Mouse (Mus musculus) heart, adult 2 months (tissue): ENCODE measurements around the gene Odc1. TPM values are rescaled to one million over a fixed set of nuclear protein-coding genes. Genes with fewer than 3 reads are reported as not detected.

Experiments
- DNase-seq, 2 experiments: peaks; one replicate each; pipeline ENCODE4 v3.0.0; 2021
- H3K27ac ChIP-seq: fragments of 200-600 bp; 2 replicates; pipeline ENCODE4 v1.8.1; 2022
- H3K27me3 ChIP-seq: fragments of 200-500 bp; 2 replicates; pipeline ENCODE4 v1.6.1; 2012; ENCODE audit warnings: mild to moderate bottlenecking, low read length, inconsistent platforms, mixed read lengths; ENCODE audit not compliant: control insufficient read depth, insufficient read depth
- H3K36me3 ChIP-seq: fragments of 200-500 bp; 2 replicates; pipeline ENCODE4 v1.6.1; 2012; ENCODE audit warnings: low read length, inconsistent platforms; ENCODE audit not compliant: control insufficient read depth, insufficient read depth
- H3K4me1 ChIP-seq: fragments of 200-500 bp; 2 replicates; pipeline ENCODE4 v1.6.1; 2011; ENCODE audit warnings: low read length; ENCODE audit not compliant: control insufficient read depth, insufficient read depth
- H3K4me3 ChIP-seq: fragments of 200-600 bp; 2 replicates; pipeline ENCODE4 v1.8.1; 2022
- H3K79me2 ChIP-seq: fragments of 200-500 bp; replicated peaks from 2 replicates; pipeline ENCODE4 v1.6.1; 2012; ENCODE audit warnings: mild to moderate bottlenecking, inconsistent platforms, low read length, moderate library complexity, mixed read lengths; ENCODE audit not compliant: control insufficient read depth, insufficient read depth
- H3K9ac ChIP-seq: fragments of 200-500 bp; 2 replicates; pipeline ENCODE4 v1.6.1; 2012; ENCODE audit warnings: low read depth, mild to moderate bottlenecking, control low read depth, inconsistent platforms, low read length, mixed read lengths
- CTCF ChIP-seq: fragments of 200-600 bp; IDR thresholded peaks from 2 replicates; pipeline ENCODE4 v1.8.1; 2022; ENCODE audit warnings: antibody characterized with exemption, mild to moderate bottlenecking, moderate library complexity
- EP300 ChIP-seq: fragments of 200-500 bp; IDR thresholded peaks from 2 replicates; pipeline ENCODE4 v1.6.1; 2011; ENCODE audit warnings: low read depth, low read length, control low read depth; ENCODE audit not compliant: insufficient read depth
- POLR2A ChIP-seq: fragments of 200-500 bp; IDR thresholded peaks from 2 replicates; pipeline ENCODE4 v1.6.1; 2011; ENCODE audit warnings: mild to moderate bottlenecking, low read depth, low read length, control low read depth; ENCODE audit not compliant: insufficient read depth
- WGBS: fragments of 180-500 bp; shearing (Covaris S2); methylation state at CpG from one replicate; pipeline ENCODE4 v1.1.7; 2018; 5-methylcytosine and 5-hydroxymethylcytosine counted together
- intact Hi-C: fragments of 180-260 bp; cut with DNase I; formaldehyde crosslinking; loops from one replicate; pipeline ENCODE4 v1.15.1; 2025
- polyA plus RNA-seq: library from polyadenylated mRNA; depleted of rRNA; stranded (reverse); fragments of >200 nt; gene quantifications from 2 replicates; pipeline ENCODE4 v1.2.3, GENCODE M21; 2012
- total RNA-seq, 2 experiments: library from RNA; stranded (reverse); gene quantifications; 2 replicates each; pipeline ENCODE4 v1.2.3; 2021

Odc1 gene
- total and polyA plus RNA-seq, 3 experiments, result 52.7 to 74.4 (median 72.2) TPM

- no peaks in the 10 kb centered on the region for H3K36me3 ChIP-seq
- intact Hi-C loops, result loop anchor here (5.0 kb wide), 1 partner anchor 185 kb away; no protein-coding TSS in a partner anchor
- no peak overlapping the region for H3K27ac ChIP-seq
- H3K4me3 ChIP-seq, result no peak overlapping the region
- H3K79me2 ChIP-seq, result no peaks in the 10 kb centered on the region
- DNase-seq, result no peak
- H3K9ac ChIP-seq, result no peak overlapping the region
- TF ChIP-seq POLR2A, result no peak
- no peak for TF ChIP-seq EP300
- TF ChIP-seq CTCF, result no peak
- peaks cover 2% of the 10 kb centered on the region for H3K4me1 ChIP-seq
- 80% methylated on average over 3 of the region's 3 CpGs for WGBS
- H3K27me3 ChIP-seq, result no peaks in the 10 kb centered on the region
Observed at GRCm38 (mm10) chr12:17552420-17552819, 7.8 kb downstream of the Odc1 start.

- Histone ChIP-seq H3K4me1 (peaks cover 2% of the 10 kb centered on the region), H3K27me3 (no peaks in the 10 kb centered on the region), H3K36me3 (no peaks in the 10 kb centered on the region), H3K4me3 (no peak overlapping the region), H3K9ac (no peak overlapping the region), H3K27ac (no peak overlapping the region), H3K79me2 (no peaks in the 10 kb centered on the region)
- TF ChIP-seq POLR2A (no peak), CTCF (no peak), EP300 (no peak)
- no peak for DNase-seq
- intact Hi-C loops, result loop anchor here (5.0 kb wide), 1 partner anchor 186 kb away; no protein-coding TSS in a partner anchor
- WGBS, result 85% methylated on average over 2 of the region's 2 CpGs
Observed at GRCm38 (mm10) chr12:17552949-17553348, 8.4 kb downstream of the Odc1 start.

- WGBS, result 74% methylated on average over 5 of the region's 5 CpGs
- Histone ChIP-seq H3K27ac (no peak overlapping the region), H3K36me3 (no peaks in the 10 kb centered on the region), H3K4me3 (no peak overlapping the region), H3K27me3 (no peaks in the 10 kb centered on the region), H3K4me1 (peaks cover 2% of the 10 kb centered on the region), H3K9ac (no peak overlapping the region), H3K79me2 (no peaks in the 10 kb centered on the region)
- intact Hi-C loops, result loop anchor here (1.0 to 5.0 kb wide), 2 partner anchors 186 to 255 kb away; no protein-coding TSS in a partner anchor
- no peak for DNase-seq
- TF ChIP-seq EP300, result no peak
Observed at GRCm38 (mm10) chr12:17553627-17554026, 9.0 kb downstream of the Odc1 start.

GRCm38 (mm10) chr12:17554200-17554951, 9.8 kb downstream of the Odc1 start:
- H3K27me3 ChIP-seq, result no peaks in the 10 kb centered on the region
- H3K79me2 ChIP-seq, result no peaks in the 10 kb centered on the region
- WGBS, result 34% methylated on average over 15 of the region's 15 CpGs
- peak; percentile 82 to 91 for DNase-seq
- no peak overlapping the region for H3K4me3 ChIP-seq
- H3K9ac ChIP-seq, result no peak overlapping the region
- H3K27ac ChIP-seq, result no peak overlapping the region
- peaks cover 2% of the 10 kb centered on the region for H3K4me1 ChIP-seq
- H3K36me3 ChIP-seq, result no peaks in the 10 kb centered on the region
- intact Hi-C loops, result loop anchor here (1.0 to 5.0 kb wide), 2 partner anchors 187 to 254 kb away; no protein-coding TSS in a partner anchor
- TF ChIP-seq EP300 (peak; percentile 67; the same call in 1 of the 2 replicates), CTCF (peak; percentile 97), POLR2A (no peak)

GRCm38 (mm10) chr12:17556430-17557343, 12.1 kb downstream of the Odc1 start:
- Histone ChIP-seq H3K27me3 (no peaks in the 10 kb centered on the region), H3K9ac (no peak overlapping the region), H3K36me3 (no peaks in the 10 kb centered on the region), H3K4me1 (peaks cover 2% of the 10 kb centered on the region), H3K79me2 (no peaks in the 10 kb centered on the region), H3K27ac (no peak overlapping the region), H3K4me3 (no peak overlapping the region)
- WGBS, result 30% methylated on average over 21 of the region's 21 CpGs
- no peak for TF ChIP-seq POLR2A
- no peak for TF ChIP-seq EP300
- TF ChIP-seq CTCF, result peak; percentile 79
- DNase-seq, result peak; percentile 28 to 66
- intact Hi-C loops, result loop anchor here (5.0 kb wide), 1 partner anchor 106 kb away; no protein-coding TSS in a partner anchor
